Mouse (Mus musculus): ENCODE data around the gene Senp2. TPM values are rescaled to one million over a fixed set of nuclear protein-coding genes. Genes with fewer than 3 reads are reported as not detected.

Senp2 gene
- total RNA-seq, 2 experiments from 2014 or later = 48.8 to 50.9 TPM

GRCm38 (mm10) chr16:22091255-22091783 lies 82.0 kb downstream of the Senp2 start:
- DNase-seq (ENCODE audit: low spot score in 2 of 2) = no peak

- no peak for DNase-seq (ENCODE audit: low spot score in 2 of 2)
Measured at GRCm38 (mm10) chr16:22095751-22096150, 86.5 kb downstream of the Senp2 start.

- DNase-seq (ENCODE audit: low spot score in 2 of 2) = no peak
Measured at GRCm38 (mm10) chr16:22097659-22098058, 88.4 kb downstream of the Senp2 start.

Other genes with a start within 250 kb of the Senp2 start
- gene Ehhadh, start 221.7 kb upstream of the Senp2 start, total RNA-seq (2021) = 10 to 100 TPM; 25.8 to 31.0 TPM
- 1 to 10 TPM; 2.1 to 2.2 TPM for gene Map3k13, start 215.1 kb upstream of the Senp2 start, total RNA-seq (2021)
- 10 to 100 TPM; 20.0 to 20.4 TPM for gene Tmem41a, start 61.9 kb upstream of the Senp2 start, total RNA-seq (2021)
- under 1 TPM; 0.42 to 0.59 TPM for gene Liph, start 13.8 kb upstream of the Senp2 start, total RNA-seq (2021)
- 10 to 100 TPM; 43.7 to 50.6 TPM for gene Igf2bp2, start 153.8 kb downstream of the Senp2 start, total RNA-seq (2021)

Measured in adrenal gland, postnatal 4 days (tissue).